Mouse (Mus musculus): ENCODE data around the gene Pan2.

The Pan2 gene

GRCm38 (mm10) chr10:128336597-128336996, 33.5 kb downstream of the Pan2 start:
- no peak for DNase-seq (ENCODE audit: low read depth)

GRCm38 (mm10) chr10:128337306-128338181, 34.4 kb downstream of the Pan2 start, which contains the start of gene Cs:
Cs (plus strand) TSS chr10:128337734.
- DNase-seq (ENCODE audit: low read depth), result peak; percentile 95

GRCm38 (mm10) chr10:128338415-128338814, 35.3 kb downstream of the Pan2 start:
- DNase-seq (ENCODE audit: low read depth), result no peak

GRCm38 (mm10) chr10:128338948-128339347, 35.8 kb downstream of the Pan2 start:
- DNase-seq (ENCODE audit: low read depth), result no peak

GRCm38 (mm10) chr10:128340257-128340656, 37.1 kb downstream of the Pan2 start:
- no peak for DNase-seq (ENCODE audit: low read depth)

GRCm38 (mm10) chr10:128343436-128343835, 40.3 kb downstream of the Pan2 start:
- no peak for DNase-seq (ENCODE audit: low read depth)

- peak; percentile 96 for DNase-seq (ENCODE audit: low read depth)
Measured at GRCm38 (mm10) chr10:128344568-128345275, 41.6 kb downstream of the Pan2 start.

GRCm38 (mm10) chr10:128347541-128347940, 44.4 kb downstream of the Pan2 start:
- DNase-seq (ENCODE audit: low read depth), result no peak

GRCm38 (mm10) chr10:128358796-128359195, 55.7 kb downstream of the Pan2 start:
- peak; percentile 67 for DNase-seq (ENCODE audit: low read depth)

GRCm38 (mm10) chr10:128359226-128359625, 56.1 kb downstream of the Pan2 start:
- DNase-seq (ENCODE audit: low read depth), result no peak

- DNase-seq (ENCODE audit: low read depth), result no peak
Measured at GRCm38 (mm10) chr10:128361836-128362235, 58.7 kb downstream of the Pan2 start.

- DNase-seq (ENCODE audit: low read depth), result no peak
Measured at GRCm38 (mm10) chr10:128362568-128362967, 59.4 kb downstream of the Pan2 start.

GRCm38 (mm10) chr10:128367899-128368401, 64.8 kb downstream of the Pan2 start:
- no peak for DNase-seq (ENCODE audit: low read depth)

GRCm38 (mm10) chr10:128368402-128369217, 65.5 kb downstream of the Pan2 start, which contains the start of gene Coq10a:
Coq10a (minus strand) TSS chr10:128368997.
- DNase-seq (ENCODE audit: low read depth), result peak; percentile 76

- DNase-seq (ENCODE audit: low read depth), result no peak
Measured at GRCm38 (mm10) chr10:128369218-128369543, 66.0 kb downstream of the Pan2 start.

- DNase-seq (ENCODE audit: low read depth), result no peak
Measured at GRCm38 (mm10) chr10:128369599-128369998, 66.5 kb downstream of the Pan2 start.

GRCm38 (mm10) chr10:128370021-128370420, 66.9 kb downstream of the Pan2 start:
- no peak for DNase-seq (ENCODE audit: low read depth)

- DNase-seq (ENCODE audit: low read depth), result no peak
Measured at GRCm38 (mm10) chr10:128370601-128371000, 67.5 kb downstream of the Pan2 start.

Measured in c-Kit-positive CD71-positive TER-119-negative erythroid progenitor cells, embryonic 14.5 days (primary cell).